Mouse (Mus musculus): Measurements from ENCODE around the gene Cdc42bpa.

DNA sequence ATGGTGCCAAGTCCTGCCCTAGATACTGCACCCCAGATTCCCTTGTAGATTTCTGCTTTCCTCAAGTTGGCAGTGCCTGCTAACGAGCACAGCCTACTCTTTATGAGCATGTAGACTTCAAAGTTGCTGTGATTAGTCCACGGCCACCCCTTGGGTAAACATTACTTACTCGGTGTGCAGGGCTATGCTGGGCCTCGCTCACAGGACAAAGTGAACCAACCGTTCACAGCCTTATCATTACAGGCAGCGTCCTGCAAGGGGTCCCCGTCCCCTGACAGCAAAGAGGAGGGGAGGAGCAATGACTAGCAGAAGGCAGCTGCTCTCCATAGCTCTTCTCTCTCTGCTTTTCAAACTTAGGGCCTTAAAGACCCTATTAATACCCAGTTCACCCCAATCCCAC lies 224.5 kb downstream of the Cdc42bpa start:
- TF ChIP-seq POLR2A (IDR thresholded peaks at IDR 0.05; ENCODE audit: low read depth, low read length) (no peak), CTCF (conservative IDR thresholded peaks at IDR 0.05; ENCODE audit: insufficient read depth, insufficient read length, low read depth, low read length) (no peak)

All from kidney, adult 2 months (tissue).